Mouse (Mus musculus): ENCODE results near the gene Nrxn3. TPM values are rescaled to one million over a fixed set of nuclear protein-coding genes. Genes with fewer than 3 reads are reported as not detected.

Nrxn3 gene
- polyA plus RNA-seq, 1 experiment, result 5.4 TPM

DNA sequence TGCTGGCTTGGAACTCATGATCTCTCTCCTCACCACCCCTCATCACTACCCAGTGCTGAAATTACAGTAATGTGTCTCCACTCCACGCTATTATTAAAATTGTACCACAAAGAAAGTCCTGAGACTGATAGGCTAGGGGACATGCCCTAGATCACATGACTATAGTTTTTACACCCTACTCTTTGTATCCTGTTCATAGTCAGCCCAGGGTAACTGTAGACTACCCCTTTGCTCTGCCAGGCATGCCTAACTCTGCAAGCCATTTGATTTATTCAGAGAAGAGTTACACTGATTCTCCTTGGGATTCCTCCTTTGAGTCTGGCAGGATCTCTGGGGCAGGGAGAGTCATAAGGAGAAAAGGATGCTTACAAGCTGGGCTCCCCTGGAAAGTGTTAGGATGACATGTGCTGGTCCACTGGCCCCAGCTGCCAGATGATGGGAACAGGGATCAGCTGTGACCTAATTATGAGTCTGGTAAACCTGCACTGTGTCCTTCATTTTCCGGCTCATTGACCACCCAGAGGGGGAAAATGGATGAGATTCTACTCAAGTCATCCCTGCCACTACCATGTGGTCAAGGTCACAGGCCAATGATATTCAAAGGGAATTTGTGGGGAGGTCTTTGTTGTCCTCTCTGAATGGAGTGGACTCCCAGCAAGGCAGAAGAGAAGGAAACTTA lies 318.9 kb downstream of the Nrxn3 start:
- H3K4me3 ChIP-seq (ENCODE audit: control insufficient read depth, low read depth, low read length), result no peak overlapping the region
- no peak overlapping the region for H3K27ac ChIP-seq (ENCODE audit: control insufficient read depth, insufficient read depth, low read depth, low read length)
- no peaks in the 10 kb centered on the region for H3K4me1 ChIP-seq (ENCODE audit: control insufficient read depth, insufficient read depth, low read length)
- H3K27me3 ChIP-seq (ENCODE audit: control insufficient read depth, insufficient read depth, low read length), result no peaks in the 10 kb centered on the region
- TF ChIP-seq POLR2A (IDR thresholded peaks at IDR 0.05; ENCODE audit: control insufficient read depth, low read depth, low read length), result no peak
- H3K36me3 ChIP-seq (ENCODE audit: control insufficient read depth, insufficient read depth, low read length), result no peaks in the 10 kb centered on the region

- TF ChIP-seq POLR2A (IDR thresholded peaks at IDR 0.05; ENCODE audit: control insufficient read depth, low read depth, low read length), result no peak
- TF ChIP-seq CTCF (IDR thresholded peaks at IDR 0.05; ENCODE audit: control insufficient read depth, insufficient read depth, insufficient replicate concordance, low read depth, low read length), result no peak
- no peaks in the 10 kb centered on the region for H3K36me3 ChIP-seq (ENCODE audit: control insufficient read depth, insufficient read depth, low read length)
- no peaks in the 10 kb centered on the region for H3K4me1 ChIP-seq (ENCODE audit: control insufficient read depth, insufficient read depth, low read length)
- no peak overlapping the region for H3K4me3 ChIP-seq (ENCODE audit: control insufficient read depth, low read depth, low read length)
- H3K27me3 ChIP-seq (ENCODE audit: control insufficient read depth, insufficient read depth, low read length), result no peaks in the 10 kb centered on the region
- no peak overlapping the region for H3K27ac ChIP-seq (ENCODE audit: control insufficient read depth, insufficient read depth, low read depth, low read length)
Observed at GRCm38 (mm10) chr12:89049279-89049678, 326.6 kb downstream of the Nrxn3 start.

GRCm38 (mm10) chr12:89049686-89050085 lies 327.0 kb downstream of the Nrxn3 start:
- H3K36me3 ChIP-seq (ENCODE audit: control insufficient read depth, insufficient read depth, low read length), result no peaks in the 10 kb centered on the region
- H3K27me3 ChIP-seq (ENCODE audit: control insufficient read depth, insufficient read depth, low read length), result no peaks in the 10 kb centered on the region
- H3K4me1 ChIP-seq (ENCODE audit: control insufficient read depth, insufficient read depth, low read length), result no peaks in the 10 kb centered on the region
- H3K4me3 ChIP-seq (ENCODE audit: control insufficient read depth, low read depth, low read length), result no peak overlapping the region
- TF ChIP-seq POLR2A (IDR thresholded peaks at IDR 0.05; ENCODE audit: control insufficient read depth, low read depth, low read length) (no peak), CTCF (IDR thresholded peaks at IDR 0.05; ENCODE audit: control insufficient read depth, insufficient read depth, insufficient replicate concordance, low read depth, low read length) (no peak)
- H3K27ac ChIP-seq (ENCODE audit: control insufficient read depth, insufficient read depth, low read depth, low read length), result no peak overlapping the region

- H3K4me1 ChIP-seq (ENCODE audit: control insufficient read depth, insufficient read depth, low read length), result no peaks in the 10 kb centered on the region
- no peaks in the 10 kb centered on the region for H3K27me3 ChIP-seq (ENCODE audit: control insufficient read depth, insufficient read depth, low read length)
- no peak overlapping the region for H3K27ac ChIP-seq (ENCODE audit: control insufficient read depth, insufficient read depth, low read depth, low read length)
- no peak for TF ChIP-seq POLR2A (IDR thresholded peaks at IDR 0.05; ENCODE audit: control insufficient read depth, low read depth, low read length)
- TF ChIP-seq CTCF (IDR thresholded peaks at IDR 0.05; ENCODE audit: control insufficient read depth, insufficient read depth, insufficient replicate concordance, low read depth, low read length), result no peak
- no peaks in the 10 kb centered on the region for H3K36me3 ChIP-seq (ENCODE audit: control insufficient read depth, insufficient read depth, low read length)
- H3K4me3 ChIP-seq (ENCODE audit: control insufficient read depth, low read depth, low read length), result no peak overlapping the region
Observed at GRCm38 (mm10) chr12:89072436-89072835, 349.8 kb downstream of the Nrxn3 start.

DNA sequence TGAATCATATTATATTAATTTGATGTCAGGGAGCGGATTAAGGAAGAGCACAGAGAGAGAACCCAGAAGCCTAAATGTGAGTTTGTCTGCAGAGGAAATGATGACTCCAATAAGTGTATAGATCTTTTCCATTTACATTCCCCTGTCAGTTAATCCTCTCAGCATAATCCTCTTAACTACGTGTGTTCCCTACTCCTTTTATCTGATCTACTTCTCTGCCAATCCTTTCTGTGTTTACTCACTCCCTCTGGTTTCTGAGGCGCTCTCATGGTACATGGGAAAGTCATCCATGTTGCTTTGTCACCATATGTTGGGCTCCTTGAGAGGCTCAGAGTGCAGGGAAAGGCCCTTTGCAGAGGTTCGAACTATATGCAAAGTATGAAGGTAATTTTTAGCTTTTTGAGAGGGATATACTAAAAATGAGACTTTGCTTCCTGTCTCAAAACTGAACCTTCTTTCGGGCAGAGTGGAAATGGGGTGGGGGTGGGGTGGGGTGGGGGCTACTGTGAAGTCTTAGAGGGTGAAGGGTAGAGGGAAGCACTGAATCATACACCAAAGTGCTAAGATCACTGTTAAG lies 350.6 kb downstream of the Nrxn3 start:
- no peak overlapping the region for H3K27ac ChIP-seq (ENCODE audit: control insufficient read depth, insufficient read depth, low read depth, low read length)
- H3K36me3 ChIP-seq (ENCODE audit: control insufficient read depth, insufficient read depth, low read length), result no peaks in the 10 kb centered on the region
- H3K4me1 ChIP-seq (ENCODE audit: control insufficient read depth, insufficient read depth, low read length), result no peaks in the 10 kb centered on the region
- TF ChIP-seq CTCF (IDR thresholded peaks at IDR 0.05; ENCODE audit: control insufficient read depth, insufficient read depth, insufficient replicate concordance, low read depth, low read length), result no peak
- TF ChIP-seq POLR2A (IDR thresholded peaks at IDR 0.05; ENCODE audit: control insufficient read depth, low read depth, low read length), result no peak
- no peaks in the 10 kb centered on the region for H3K27me3 ChIP-seq (ENCODE audit: control insufficient read depth, insufficient read depth, low read length)
- no peak overlapping the region for H3K4me3 ChIP-seq (ENCODE audit: control insufficient read depth, low read depth, low read length)

DNA sequence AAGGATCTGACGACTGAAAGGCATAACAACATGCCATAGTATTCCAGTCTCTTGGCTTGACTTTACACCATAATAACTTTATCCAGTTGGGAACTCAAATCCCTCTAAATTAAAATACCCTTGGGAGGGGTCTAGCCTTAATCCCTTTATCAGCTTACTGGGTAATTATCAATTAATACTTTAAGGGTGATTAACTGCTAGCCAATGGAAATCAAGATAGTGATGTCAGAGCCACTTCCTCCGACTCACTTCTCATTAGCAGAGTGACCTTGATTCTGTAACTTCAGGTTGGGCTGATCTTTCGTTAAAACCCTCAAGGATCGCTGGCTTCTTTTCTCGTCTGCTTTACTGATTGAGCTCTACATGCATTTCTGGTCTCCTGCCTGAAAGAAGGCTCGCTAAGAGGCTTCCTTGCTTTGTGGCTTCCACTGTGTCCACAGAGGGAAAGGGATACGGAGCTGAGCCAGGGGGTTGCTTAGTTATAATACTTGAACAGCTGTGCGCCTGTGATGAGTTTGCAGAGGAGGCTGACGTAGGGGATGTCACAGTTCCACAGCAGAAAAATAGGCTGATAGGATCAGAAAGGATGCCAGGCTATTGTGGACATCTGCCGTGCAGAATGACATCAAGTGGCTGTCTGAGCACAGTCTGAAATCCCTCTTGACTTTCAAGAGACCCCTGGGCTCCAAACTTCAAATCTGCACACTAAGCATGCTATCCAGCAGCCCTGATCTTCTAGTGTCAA lies 352.0 kb downstream of the Nrxn3 start:
- Histone ChIP-seq H3K4me1 (ENCODE audit: control insufficient read depth, insufficient read depth, low read length) (no peaks in the 10 kb centered on the region), H3K4me3 (ENCODE audit: control insufficient read depth, low read depth, low read length) (no peak overlapping the region), H3K36me3 (ENCODE audit: control insufficient read depth, insufficient read depth, low read length) (no peaks in the 10 kb centered on the region), H3K27me3 (ENCODE audit: control insufficient read depth, insufficient read depth, low read length) (no peaks in the 10 kb centered on the region), H3K27ac (ENCODE audit: control insufficient read depth, insufficient read depth, low read depth, low read length) (no peak overlapping the region)
- no peak for TF ChIP-seq POLR2A (IDR thresholded peaks at IDR 0.05; ENCODE audit: control insufficient read depth, low read depth, low read length)
- TF ChIP-seq CTCF (IDR thresholded peaks at IDR 0.05; ENCODE audit: control insufficient read depth, insufficient read depth, insufficient replicate concordance, low read depth, low read length), result no peak

DNA sequence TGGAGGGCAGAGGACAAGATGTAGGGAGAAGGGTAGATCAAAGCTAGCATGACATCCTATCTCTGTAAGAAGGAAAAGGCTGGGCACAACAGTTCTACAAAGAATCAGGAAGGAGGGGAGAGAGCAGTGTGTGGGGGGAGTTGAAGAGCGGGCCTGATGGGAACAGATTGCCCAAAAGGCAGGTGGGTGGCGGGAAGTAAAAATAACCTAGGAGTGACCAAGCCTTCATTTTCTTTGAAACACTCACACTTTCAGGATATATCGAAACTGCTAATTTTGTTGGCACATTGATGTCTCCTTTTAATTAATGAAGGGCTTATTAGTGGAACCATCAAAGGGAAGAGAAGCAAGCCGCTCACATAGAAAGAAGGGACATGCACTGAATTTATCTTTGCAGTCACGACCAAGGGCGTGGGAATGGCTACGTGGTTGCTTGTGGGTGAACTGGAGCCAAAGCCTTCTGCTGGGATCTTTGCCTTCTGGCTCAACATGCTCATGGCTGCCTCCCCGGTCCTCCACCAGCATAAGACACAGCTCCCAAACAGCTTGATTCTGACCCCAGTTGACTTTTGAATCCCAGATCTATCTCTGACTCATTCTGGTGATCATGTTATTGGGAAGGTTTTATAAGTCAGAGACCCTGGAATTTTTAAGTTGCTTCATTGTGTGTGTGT lies 371.3 kb downstream of the Nrxn3 start:
- Histone ChIP-seq H3K27me3 (ENCODE audit: control insufficient read depth, insufficient read depth, low read length) (no peaks in the 10 kb centered on the region), H3K4me1 (ENCODE audit: control insufficient read depth, insufficient read depth, low read length) (no peaks in the 10 kb centered on the region), H3K36me3 (ENCODE audit: control insufficient read depth, insufficient read depth, low read length) (no peaks in the 10 kb centered on the region), H3K4me3 (ENCODE audit: control insufficient read depth, low read depth, low read length) (no peak overlapping the region), H3K27ac (ENCODE audit: control insufficient read depth, insufficient read depth, low read depth, low read length) (no peak overlapping the region)
- TF ChIP-seq POLR2A (IDR thresholded peaks at IDR 0.05; ENCODE audit: control insufficient read depth, low read depth, low read length), result no peak
- TF ChIP-seq CTCF (IDR thresholded peaks at IDR 0.05; ENCODE audit: control insufficient read depth, insufficient read depth, insufficient replicate concordance, low read depth, low read length), result no peak
